Comparison of ENCODE assay signal across 1 mouse cellular context in genomic region chr12:110888606-110889005, GRCm38 (mm10).
A peak's percentile ranks its signal among the peaks of the same experiment; 100 is the strongest.
TF ChIP-seq lines count a peak whose summit lies in the region.

No protein-coding gene starts in this region.

TF ChIP-seq in CH12.LX, 34 proteins besides CTCF, POLR2A, EP300 and RAD21:
- TF ChIP-seq BHLHE40 (IDR thresholded peaks at IDR 0.05; ENCODE audit: low read depth, low read length) (no peak), CHD1 (IDR thresholded peaks at IDR 0.05; ENCODE audit: low read depth, low read length) (0 out of 2 replicates have a peak, but pooled peaks have one; percentile 41), ZNF384 (IDR thresholded peaks at IDR 0.05; ENCODE audit: low read depth, low read length) (no peak), SIN3A (IDR thresholded peaks at IDR 0.05; ENCODE audit: low read length) (peak; percentile 3; the same call in 1 of the 2 replicates)
